Mouse (Mus musculus) kidney, postnatal 10 days (tissue): Measurements from ENCODE around the gene Slc9a3r2.

Source experiments
- DNase-seq: peaks from one replicate; pipeline ENCODE4 v3.0.0; 2021; ENCODE audit warnings: mixed read lengths

Slc9a3r2 gene

GRCm38 (mm10) chr17:24635694-24636093, 14.4 kb downstream of the Slc9a3r2 start:
- peak; percentile 50 for DNase-seq

DNA sequence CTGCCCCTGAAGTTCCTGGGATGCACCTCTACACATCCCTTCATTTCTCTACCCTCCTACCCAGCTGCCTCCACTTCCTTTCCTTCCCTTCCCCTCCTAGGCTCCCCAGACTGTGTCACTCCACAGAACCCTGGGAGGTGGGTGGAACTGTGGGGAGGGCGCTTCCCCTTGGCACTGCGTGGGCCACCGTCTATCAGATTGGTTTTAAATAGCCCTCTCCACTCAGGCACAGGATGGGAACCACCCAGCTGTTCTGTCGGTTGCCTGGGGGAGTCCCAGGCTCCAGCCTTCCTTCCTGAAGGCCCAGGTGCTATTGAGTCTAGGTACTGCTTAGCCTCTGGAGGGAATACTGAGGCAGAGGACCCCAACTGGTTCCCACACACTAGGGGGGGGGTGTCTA, 15.1 kb downstream of the Slc9a3r2 start:
- DNase-seq: peak; percentile 58

DNA sequence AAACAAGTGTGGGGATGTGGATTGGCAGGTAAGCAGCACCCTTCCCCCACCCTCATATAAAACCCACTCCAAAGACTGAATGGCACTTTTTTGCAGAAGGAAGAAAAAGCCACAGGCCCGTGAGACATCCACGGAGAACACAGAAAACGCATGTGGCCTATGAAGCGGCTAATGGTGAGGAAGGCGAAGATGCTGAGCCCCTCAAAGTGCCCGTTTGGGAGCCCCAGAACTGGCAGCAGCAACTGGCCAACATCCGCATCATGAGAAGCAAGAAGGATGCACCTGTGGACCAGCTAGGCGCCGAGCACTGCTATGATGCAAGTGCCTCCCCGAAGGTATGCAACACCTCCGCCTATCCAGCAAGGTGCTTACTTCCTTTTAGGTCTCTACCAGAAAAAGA, 16.3 kb downstream of the Slc9a3r2 start:
- DNase-seq: no peak

GRCm38 (mm10) chr17:24632813-24633449, 17.2 kb downstream of the Slc9a3r2 start:
- peak; percentile 84 for DNase-seq

GRCm38 (mm10) chr17:24632167-24632812, 17.8 kb downstream of the Slc9a3r2 start, which contains the start of the genes Tsc2 and Nthl1:
Gene Tsc2, minus strand, starts transcription at chr17:24632630.
Gene Nthl1, plus strand, starts transcription at chr17:24632680.
- peak; percentile 91 for DNase-seq

GRCm38 (mm10) chr17:24630072-24630471, 20.1 kb downstream of the Slc9a3r2 start:
- DNase-seq: no peak

DNA sequence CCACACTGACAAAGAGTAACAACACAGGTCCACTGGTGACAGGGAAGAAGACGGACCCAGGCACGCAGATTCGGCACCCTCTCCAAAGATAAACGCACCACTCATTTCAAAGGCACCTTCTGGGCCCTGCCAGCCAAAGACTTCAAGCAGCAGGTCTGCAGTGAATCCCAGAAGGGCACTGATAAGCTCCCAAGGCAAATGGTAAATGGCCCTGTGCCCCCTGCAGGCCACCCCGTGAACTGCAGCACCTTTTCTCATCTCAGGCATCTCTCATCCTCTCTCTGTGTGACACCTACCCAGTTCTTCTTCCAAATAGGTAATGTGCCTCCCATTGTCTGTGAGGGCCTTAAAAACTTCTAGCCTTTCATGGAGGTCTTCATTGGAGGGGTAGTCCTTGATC, 21.5 kb downstream of the Slc9a3r2 start:
- DNase-seq: peak; percentile 85

DNA sequence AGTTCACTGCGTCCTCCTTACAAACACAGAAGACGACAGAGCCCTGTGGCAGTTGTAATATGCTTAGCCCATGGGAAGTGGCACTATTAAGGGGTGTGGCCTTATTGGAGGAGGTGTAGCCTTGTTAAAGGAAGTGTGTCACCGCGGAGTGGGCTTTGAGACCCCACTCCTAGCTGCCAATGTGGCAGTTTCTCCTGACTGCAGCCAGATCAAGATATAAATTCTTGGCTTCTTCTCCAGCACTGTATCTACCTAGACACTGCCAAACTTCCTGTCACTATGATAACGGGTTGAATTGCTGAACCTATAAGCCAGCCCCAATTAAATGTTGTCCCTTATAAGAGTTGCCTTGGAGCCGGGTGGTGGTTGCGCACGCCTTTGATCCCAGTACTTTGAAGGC, 24.7 kb downstream of the Slc9a3r2 start:
- DNase-seq: no peak

GRCm38 (mm10) chr17:24617561-24618194, 32.4 kb downstream of the Slc9a3r2 start:
- no peak for DNase-seq

DNA sequence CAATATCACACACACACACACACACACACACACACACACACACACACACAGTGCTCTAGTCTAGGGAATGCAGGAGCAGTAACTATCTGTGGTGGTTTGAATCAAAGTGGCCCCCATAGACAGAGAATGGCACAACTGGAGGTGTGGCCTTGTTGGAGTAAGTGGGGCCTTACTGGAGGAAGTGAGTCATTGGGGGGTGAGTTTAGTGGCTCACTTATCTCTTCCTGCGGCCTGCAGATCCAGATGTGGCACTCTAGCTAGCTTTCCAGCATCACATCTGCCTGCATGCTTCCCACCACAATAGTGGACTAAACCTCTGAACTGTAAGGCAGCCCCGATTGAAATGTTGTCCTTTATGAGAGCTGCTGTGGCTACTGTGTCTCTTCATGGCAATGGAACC, 39.4 kb downstream of the Slc9a3r2 start:
- DNase-seq: no peak

DNA sequence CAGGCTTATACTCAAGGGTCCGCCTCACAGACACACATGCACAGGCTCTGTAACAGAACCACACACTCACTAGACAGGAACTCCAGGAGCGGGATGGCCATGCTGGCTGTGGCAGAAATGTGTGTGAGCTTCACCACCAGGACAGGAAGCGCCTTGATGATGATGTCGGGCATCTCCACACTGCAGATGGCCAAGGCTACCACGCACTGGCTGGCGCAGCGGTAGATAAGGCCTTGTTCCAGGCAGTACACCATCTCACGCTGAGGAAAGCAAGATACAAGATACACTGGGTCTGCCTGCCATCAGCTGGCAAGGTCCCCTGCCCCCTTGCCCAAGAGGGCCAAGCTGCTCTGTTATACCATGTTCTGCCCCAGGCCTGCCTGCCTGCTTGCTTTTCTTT, 41.3 kb downstream of the Slc9a3r2 start:
- no peak for DNase-seq

DNA sequence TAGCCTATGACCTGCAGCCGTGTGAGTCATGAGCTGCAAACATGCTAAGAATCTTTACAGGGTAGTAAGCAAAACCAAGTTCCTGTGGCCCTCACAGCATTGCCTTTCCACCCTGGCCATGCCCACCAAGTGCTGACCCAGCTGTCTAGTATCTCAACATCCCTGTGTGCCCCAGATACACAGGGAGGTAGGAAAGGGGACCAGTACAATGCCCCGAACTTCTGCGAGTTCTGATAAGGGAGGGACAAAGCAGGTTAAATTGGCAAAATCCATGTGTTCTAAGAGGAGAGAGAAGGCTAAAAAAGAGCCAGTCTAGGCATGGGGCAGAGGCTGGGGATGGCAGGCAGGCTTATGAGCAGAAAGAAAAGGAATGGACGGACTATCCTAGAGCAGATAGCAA, 41.8 kb downstream of the Slc9a3r2 start:
- no peak for DNase-seq

DNA sequence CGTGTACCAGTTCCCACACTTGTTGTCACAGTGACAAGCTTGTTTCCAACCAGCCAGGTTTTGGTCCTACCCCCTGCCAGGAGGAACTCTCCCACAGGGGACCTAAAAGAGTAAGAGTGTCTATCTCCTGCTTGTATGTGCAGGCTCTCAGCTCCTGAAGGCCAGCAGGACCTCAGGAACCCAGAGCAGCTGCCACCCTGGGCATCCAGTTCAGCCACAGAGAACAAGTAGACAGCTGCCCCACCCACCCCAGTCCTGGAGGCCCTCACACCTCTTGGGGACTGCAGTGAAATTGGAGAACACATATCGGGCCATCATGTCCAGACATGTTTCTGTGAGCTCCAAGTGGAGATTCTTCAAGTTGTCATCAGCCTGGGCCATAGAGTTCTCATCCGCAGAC, 45.6 kb downstream of the Slc9a3r2 start:
- DNase-seq: no peak

DNA sequence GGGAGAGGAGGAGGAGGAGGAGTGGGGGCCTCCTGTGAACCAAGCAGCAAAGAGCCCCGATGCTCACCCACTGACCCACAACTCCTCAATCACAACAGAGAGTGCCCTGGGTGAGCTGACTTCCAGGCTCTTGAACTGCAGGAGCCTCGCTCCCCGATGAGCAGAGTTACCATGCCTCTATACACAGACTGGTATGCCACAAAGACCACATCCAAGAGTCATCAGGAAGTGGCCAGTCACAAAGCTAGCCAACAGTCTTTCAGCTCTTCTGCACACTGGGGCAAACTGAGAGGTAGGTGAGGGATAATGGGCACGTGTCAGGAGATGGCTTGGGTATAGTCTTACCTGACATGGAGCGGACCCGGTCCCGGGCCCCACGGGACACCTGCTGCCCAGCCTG, 46.2 kb downstream of the Slc9a3r2 start:
- no peak for DNase-seq

DNA sequence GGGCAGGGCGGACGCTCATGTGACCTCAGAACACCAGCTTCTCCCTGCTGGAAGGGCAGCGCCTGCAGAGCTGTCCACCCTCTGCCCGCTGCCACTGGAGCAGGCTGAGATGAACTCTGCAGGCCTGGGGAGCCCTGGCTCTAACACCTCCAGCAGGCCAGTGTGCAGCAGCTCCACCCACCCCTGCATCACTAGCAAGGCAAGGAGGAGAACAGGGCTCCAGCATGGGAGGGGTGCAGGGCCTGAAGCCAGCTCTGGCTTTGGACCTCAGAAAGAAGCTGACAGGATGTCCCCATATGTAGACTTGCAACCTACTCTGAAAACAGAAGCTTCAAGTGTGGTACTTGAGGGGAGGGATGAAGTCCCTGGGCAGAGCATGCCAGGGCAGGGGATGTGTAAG, 49.6 kb downstream of the Slc9a3r2 start:
- no peak for DNase-seq

DNA sequence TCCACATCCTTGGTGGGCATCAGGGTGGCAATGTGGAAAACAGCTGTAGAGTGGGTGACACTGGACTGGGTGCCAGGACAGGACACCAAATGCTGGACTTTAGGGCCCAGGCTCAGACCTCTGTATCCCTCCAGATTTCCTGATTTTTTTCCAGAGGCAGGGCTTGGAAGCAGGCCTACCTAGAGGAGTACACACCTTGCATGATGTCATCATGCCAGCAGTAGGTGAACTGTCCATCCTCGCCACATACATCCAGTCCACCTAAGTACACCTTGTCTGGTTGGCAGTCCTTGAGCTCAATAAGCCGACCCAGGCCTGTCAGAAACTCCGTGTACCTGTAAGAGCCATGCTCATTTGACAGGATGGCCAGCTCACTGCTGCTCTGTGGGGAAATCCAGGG, 52.1 kb downstream of the Slc9a3r2 start:
- DNase-seq: no peak

GRCm38 (mm10) chr17:24596471-24597183, 53.5 kb downstream of the Slc9a3r2 start:
- no peak for DNase-seq

- no peak for DNase-seq
These were observed 54.1 kb downstream of the Slc9a3r2 start for GRCm38 (mm10) chr17:24596073-24596466.

GRCm38 (mm10) chr17:24595126-24596072, 54.7 kb downstream of the Slc9a3r2 start:
- DNase-seq: no peak

GRCm38 (mm10) chr17:24593992-24594890, 55.9 kb downstream of the Slc9a3r2 start:
- no peak for DNase-seq

DNA sequence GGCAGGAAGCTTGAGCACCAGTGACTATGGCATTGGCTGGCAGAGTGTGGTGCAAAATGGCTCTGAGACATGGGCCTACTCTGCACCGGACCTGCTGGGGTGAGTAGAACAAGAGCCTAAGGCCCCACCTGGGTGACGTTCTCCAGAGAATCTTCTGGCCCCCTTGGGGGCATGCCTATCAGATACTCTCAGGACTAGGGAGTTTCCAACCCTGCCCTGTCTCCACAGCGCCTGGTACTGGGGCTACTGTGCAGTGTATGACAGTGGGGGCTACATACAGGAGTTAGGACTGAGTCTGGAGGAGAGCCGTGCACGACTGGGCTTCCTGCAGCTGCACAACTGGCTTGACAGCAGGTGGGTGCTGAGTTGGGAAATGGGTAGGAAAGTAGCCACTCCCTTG, 56.9 kb downstream of the Slc9a3r2 start:
- DNase-seq: no peak
